Mouse (Mus musculus) ES-E14 (cell line): ENCODE results near the gene Vps37c. TPM values are rescaled to one million over a fixed set of nuclear protein-coding genes. Genes with fewer than 3 reads are reported as not detected.

Experiments used
- DNase-seq: peaks from one replicate; pipeline ENCODE4 v3.0.0-alpha.2; 2013; ENCODE audit warnings: low read depth, low spot score
- H3K27ac ChIP-seq: 2 replicates; pipeline ENCODE4 v1.5.1; 2012; ENCODE audit warnings: low read depth, mild to moderate bottlenecking, low read length, moderate library complexity, mixed read lengths; ENCODE audit not compliant: poor library complexity, insufficient read depth, severe bottlenecking
- H3K36me3 ChIP-seq: 2 replicates; pipeline ENCODE4 v1.6.1; 2012; ENCODE audit warnings: mild to moderate bottlenecking, low read length, moderate library complexity, mixed read lengths; ENCODE audit not compliant: control insufficient read depth, poor library complexity, insufficient read depth, severe bottlenecking
- H3K4me1 ChIP-seq, 2 experiments: fragments of 150-350 bp in 1 of 2; sonication (generic) in 1 of 2; 2 replicates each; pipeline ENCODE4 v1.6.1; 2012; ENCODE audit warnings: low read length in 2 of 2, mild to moderate bottlenecking in 1 of 2, mixed read lengths in 1 of 2; ENCODE audit not compliant: control insufficient read depth in 2 of 2, insufficient read depth in 2 of 2, poor library complexity in 1 of 2
- H3K4me3 ChIP-seq, 2 experiments: fragments of 150-350 bp in 1 of 2; sonication (generic) in 1 of 2; 2 replicates each; pipeline ENCODE4 v1.5.1; 2012; ENCODE audit warnings: low read length in 2 of 2, low read depth in 1 of 2, mild to moderate bottlenecking in 1 of 2, mixed read lengths in 1 of 2; ENCODE audit not compliant: insufficient read depth in 1 of 2, poor library complexity in 1 of 2, severe bottlenecking in 1 of 2
- H3K9ac ChIP-seq: 2 replicates; pipeline ENCODE4 v1.6.1; 2012; ENCODE audit warnings: low read depth, mild to moderate bottlenecking, low read length, mixed read lengths; ENCODE audit not compliant: poor library complexity, insufficient read depth, severe bottlenecking
- H3K9me3 ChIP-seq: fragments of 150-350 bp; sonication (generic); 2 replicates; pipeline ENCODE4 v1.6.1; 2012; ENCODE audit warnings: low read depth, mild to moderate bottlenecking, low read length; ENCODE audit not compliant: control insufficient read depth, insufficient read depth
- CHD2 ChIP-seq: IDR thresholded peaks from 2 replicates; pipeline ENCODE4 v1.6.1; 2014; ENCODE audit warnings: mild to moderate bottlenecking, low read depth, low read length, inconsistent platforms
- HCFC1 ChIP-seq: IDR thresholded peaks from 2 replicates; pipeline ENCODE4 v1.6.1; 2012; ENCODE audit warnings: low read length, inconsistent platforms, borderline replicate concordance; ENCODE audit not compliant: insufficient read depth
- MAFK ChIP-seq: IDR thresholded peaks from 2 replicates; pipeline ENCODE4 v1.6.1; 2014; ENCODE audit warnings: mild to moderate bottlenecking, low read depth, low read length, inconsistent platforms; ENCODE audit not compliant: insufficient read depth
- ZC3H11A ChIP-seq: IDR thresholded peaks from 2 replicates; pipeline ENCODE4 v1.6.1; 2012; ENCODE audit warnings: low read depth, mild to moderate bottlenecking, inconsistent platforms, low read length, borderline replicate concordance
- ZNF384 ChIP-seq: IDR thresholded peaks from 2 replicates; pipeline ENCODE4 v1.6.1; 2012; ENCODE audit warnings: low read depth, low read length, inconsistent platforms
- in situ Hi-C, 2 experiments: fragments of 600-800 bp; cut with MboI; formaldehyde crosslinking; loops; one replicate each; pipeline ENCODE4 v1.15.1; 2025; ENCODE audit warnings: low sequenced_read_pairs in 2 of 2, inconsistent platforms in 1 of 2; ENCODE audit not compliant: unreplicated experiment in 2 of 2
- total RNA-seq: library from RNA; depleted of rRNA; stranded (reverse); fragments of 300-350 nt; gene quantifications from 2 replicates; pipeline ENCODE4 v1.2.3, GENCODE M21; 2012; rRNA removed

The Vps37c gene
- total RNA-seq, 1 experiment = 6.6 TPM

DNA sequence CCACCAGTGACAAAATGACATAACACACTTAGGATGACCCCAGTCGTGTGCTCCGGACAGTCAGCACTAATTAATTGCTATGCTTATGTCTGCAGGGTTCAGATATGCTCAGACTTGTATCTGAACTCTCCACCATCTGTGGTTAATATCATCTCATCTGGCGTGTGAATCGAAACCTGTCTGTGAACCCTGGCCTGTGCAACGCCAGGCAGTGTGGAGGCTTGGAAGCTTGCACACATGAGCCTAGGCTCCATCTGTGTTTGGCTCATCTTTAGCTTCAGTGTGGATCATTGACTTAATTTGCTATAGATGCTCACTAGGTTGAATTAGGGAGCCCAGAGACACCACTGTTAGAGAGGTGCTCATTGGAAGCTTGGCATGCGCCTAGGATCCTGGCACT is 73.9 kb downstream of the Vps37c start:
- no peak overlapping the region for H3K4me3 ChIP-seq
- no peaks in the 10 kb centered on the region for H3K9me3 ChIP-seq
- no peak overlapping the region for H3K27ac ChIP-seq
- no peaks in the 10 kb centered on the region for H3K4me1 ChIP-seq
- DNase-seq = no peak
- no peak overlapping the region for H3K9ac ChIP-seq
- no peaks in the 10 kb centered on the region for H3K36me3 ChIP-seq
- in situ Hi-C loops = no loop called here
- TF ChIP-seq ZC3H11A (no peak), ZNF384 (no peak), HCFC1 (no peak), MAFK (no peak), CHD2 (no peak)

- no peak overlapping the region for H3K9ac ChIP-seq
- in situ Hi-C loops = no loop called here
- H3K27ac ChIP-seq = no peak overlapping the region
- H3K36me3 ChIP-seq = no peaks in the 10 kb centered on the region
- no peak for DNase-seq
- no peaks in the 10 kb centered on the region for H3K9me3 ChIP-seq
- no peak overlapping the region for H3K4me3 ChIP-seq
- no peaks in the 10 kb centered on the region for H3K4me1 ChIP-seq
- TF ChIP-seq HCFC1 (no peak), ZNF384 (no peak), CHD2 (no peak), MAFK (no peak), ZC3H11A (no peak)
Measured at GRCm38 (mm10) chr19:10763381-10764031, 75.0 kb downstream of the Vps37c start.

Other genes with a start within 250 kb of the Vps37c start
- gene Lrrc10b, start 231.3 kb upstream of the Vps37c start, total RNA-seq = 0.27 and 0.37 TPM in 2 replicates
- gene Ppp1r32, start 205.8 kb upstream of the Vps37c start, total RNA-seq = 0.48 and 0.62 TPM in 2 replicates
- gene Cpsf7, start 163.5 kb upstream of the Vps37c start, total RNA-seq = 37.7 and 38.0 TPM in 2 replicates
- gene Sdhaf2, start 162.6 kb upstream of the Vps37c start, total RNA-seq = 24.3 and 31.3 TPM in 2 replicates
- 29.2 and 30.1 TPM in 2 replicates for gene Tmem216, start 132.5 kb upstream of the Vps37c start, total RNA-seq
- 12.9 and 14.9 TPM in 2 replicates for gene Cyb561a3, start 111.6 kb upstream of the Vps37c start, total RNA-seq
- 22.4 and 29.8 TPM in 2 replicates for gene Tmem138, start 111.4 kb upstream of the Vps37c start, total RNA-seq
- gene Ddb1, start 83.4 kb upstream of the Vps37c start, total RNA-seq = 584 and 635 TPM in 2 replicates
- gene Tkfc, start 83.1 kb upstream of the Vps37c start, total RNA-seq = 12.2 and 14.4 TPM in 2 replicates
- 0.49 and 0.63 TPM in 2 replicates for gene Vwce, start 54.5 kb upstream of the Vps37c start, total RNA-seq
- 3.1 and 4.9 TPM in 2 replicates for gene Pga5, start 10.7 kb upstream of the Vps37c start, total RNA-seq
- gene Cd5, start 50.3 kb downstream of the Vps37c start, total RNA-seq = not detected in 2 replicates
- gene Cd6, start 141.3 kb downstream of the Vps37c start, total RNA-seq = 3.4 and 4.9 TPM in 2 replicates
- gene Slc15a3, start 151.0 kb downstream of the Vps37c start, total RNA-seq = 2.2 and 5.6 TPM in 2 replicates
- gene Tmem132a, start 181.2 kb downstream of the Vps37c start, total RNA-seq = 41.4 and 84.8 TPM in 2 replicates
- 25.3 and 35.3 TPM in 2 replicates for gene Tmem109, start 193.3 kb downstream of the Vps37c start, total RNA-seq
- 121 and 146 TPM in 2 replicates for gene Prpf19, start 206.5 kb downstream of the Vps37c start, total RNA-seq
- 0.09 TPM in 1 of 2 replicates, not detected in the other for gene Zp1, start 231.9 kb downstream of the Vps37c start, total RNA-seq
- gene Ptgdr2, start 248.4 kb downstream of the Vps37c start, total RNA-seq = 0.67 and 1.1 TPM in 2 replicates